Mouse (Mus musculus): Measurements from ENCODE around the gene Npsr1. TPM values are rescaled to one million over a fixed set of nuclear protein-coding genes. Genes with fewer than 3 reads are reported as not detected.

The Npsr1 gene
- 0.34 and 0.45 TPM in 2 replicates for polyA plus RNA-seq (2012; rRNA removed)

GRCm38 (mm10) chr9:24097696-24098095, at the start of gene Npsr1:
Npsr1 (plus strand) TSS chr9:24097996.

Data from central nervous system, embryonic 18 days (tissue).